20 mouse cellular contexts compared by ENCODE assay signal in genomic region chr13:31620937-31621336, GRCm38 (mm10). TPM values are rescaled to one million over a fixed set of nuclear protein-coding genes. Genes with fewer than 3 reads are reported as not detected.
DNase-seq lines count a peak whose midpoint lies in the region; ATAC-seq lines count a peak whose summit lies in the region.
"Had no signal": no experiment of that assay in that cellular context is flagged by ENCODE, and none has a peak within 500 bp of the region (broad histone marks: within the 10 kb centered on the region; RNA-seq: fewer than 3 reads in every experiment).

No protein-coding gene starts in this region.

- peaks cover 97% of the 10 kb centered on the region for H3K27me3 ChIP-seq in lung, embryonic 15.5 days
- peaks cover 98% of the 10 kb centered on the region for H3K27me3 ChIP-seq in embryonic facial prominence, embryonic 13.5 days
- H3K27me3 ChIP-seq in stomach, embryonic 15.5 days (replicated peaks), result peaks cover 76% of the 10 kb centered on the region

- peak overlapping the region; percentile 41; the same call in 1 of the 2 replicates for H3K4me3 ChIP-seq in lung, embryonic 15.5 days
- H3K4me3 ChIP-seq in embryonic facial prominence, embryonic 13.5 days, result no peak overlapping the region
- no peak overlapping the region for H3K4me3 ChIP-seq in stomach, embryonic 15.5 days (replicated peaks)
- H3K4me3 ChIP-seq: hindbrain, embryonic 13.5 days; neural tube, embryonic 12.5 days had no signal

- 0 out of 2 replicates have a peak overlapping the region, but pooled peaks have one; percentile 77 for H3K27ac ChIP-seq in lung, embryonic 15.5 days
- no peak overlapping the region for H3K27ac ChIP-seq in embryonic facial prominence, embryonic 13.5 days
- no peak overlapping the region for H3K27ac ChIP-seq in stomach, embryonic 15.5 days
- H3K27ac ChIP-seq: embryonic facial prominence, embryonic 15.5 days; forebrain, embryonic 10.5 days; hindbrain, embryonic 13.5 days; neural tube, embryonic 12.5 days had no signal

- WGBS in lung, embryonic 15.5 days, result 46% methylated on average over 4 of the region's 4 CpGs
- WGBS in embryonic facial prominence, embryonic 13.5 days, result 14% methylated on average over 4 of the region's 4 CpGs
- 45% methylated on average over 4 of the region's 4 CpGs for WGBS in stomach, embryonic 15.5 days

- ATAC-seq in lung, embryonic 15.5 days (ENCODE audit: borderline replicate concordance, extremely low read depth, low FRiP score, low TSS enrichment), result no peak
- ATAC-seq in embryonic facial prominence, embryonic 13.5 days (ENCODE audit: insufficient number of reproducible peaks, insufficient read depth, low FRiP score, low TSS enrichment, low read depth), result no peak
- ATAC-seq in stomach, embryonic 15.5 days (ENCODE audit: insufficient read depth, low FRiP score, low read depth), result no peak
- ATAC-seq: liver, postnatal 0 days; midbrain, embryonic 16.5 days had no signal

- H3K4me2 ChIP-seq in lung, embryonic 15.5 days, result peak overlapping the region; percentile 81
- H3K4me2 ChIP-seq in embryonic facial prominence, embryonic 13.5 days, result peak overlapping the region; percentile 59; the same call in 1 of the 2 replicates
- H3K4me2 ChIP-seq in stomach, embryonic 15.5 days, result peak overlapping the region; percentile 84

- no peak for DNase-seq in lung, postnatal 14 days
- peak; percentile 3 for DNase-seq in embryo, embryonic 9.5 days (ENCODE audit: extremely low spot score)
- DNase-seq in kidney, postnatal 36 days, result no peak
- no peak for DNase-seq in adrenal gland, postnatal 36 days
- DNase-seq: cerebellum, adult 9-10 months; kidney, adult 18-20 months; kidney, postnatal 10 days; liver; liver, postnatal 0 days; right cerebral cortex, postnatal 4 days; thymus, adult 2 months had no signal

- no peak overlapping the region for H3K9ac ChIP-seq in lung, embryonic 15.5 days
- H3K9ac ChIP-seq in embryonic facial prominence, embryonic 13.5 days, result no peak overlapping the region
- no peak overlapping the region for H3K9ac ChIP-seq in stomach, embryonic 15.5 days
- H3K9ac ChIP-seq: embryonic facial prominence, embryonic 15.5 days; hindbrain, embryonic 13.5 days; liver, postnatal 0 days; neural tube, embryonic 12.5 days had no signal

- H3K9me3 ChIP-seq in lung, embryonic 15.5 days, result no peaks in the 10 kb centered on the region
- H3K9me3 ChIP-seq in embryonic facial prominence, embryonic 13.5 days, result no peaks in the 10 kb centered on the region
- H3K9me3 ChIP-seq in stomach, embryonic 15.5 days, result no peaks in the 10 kb centered on the region
- H3K9me3 ChIP-seq: embryonic facial prominence, embryonic 15.5 days; forebrain, embryonic 10.5 days; hindbrain, embryonic 13.5 days; neural tube, embryonic 12.5 days had no signal

- peaks cover 38% of the 10 kb centered on the region for H3K4me1 ChIP-seq in lung, embryonic 15.5 days
- peaks cover 48% of the 10 kb centered on the region for H3K4me1 ChIP-seq in embryonic facial prominence, embryonic 13.5 days
- peaks cover 24% of the 10 kb centered on the region for H3K4me1 ChIP-seq in stomach, embryonic 15.5 days

- H3K36me3 ChIP-seq in lung, embryonic 15.5 days, result no peaks in the 10 kb centered on the region
- no peaks in the 10 kb centered on the region for H3K36me3 ChIP-seq in embryonic facial prominence, embryonic 13.5 days
- H3K36me3 ChIP-seq in stomach, embryonic 15.5 days, result no peaks in the 10 kb centered on the region
- H3K36me3 ChIP-seq: embryonic facial prominence, embryonic 15.5 days; forebrain, embryonic 10.5 days; hindbrain, embryonic 13.5 days; neural tube, embryonic 12.5 days had no signal

RNA-seq across cellular contexts. Expression of gene Foxf2, which starts 4.7 kb away (rescaled TPM):
- 29.5 and 30.4 TPM in 2 replicates for polyA plus RNA-seq in lung, embryonic 15.5 days (2015; fragmentation: Nextera tagmentation; extraction: Ambion mirVana)
- 3.9 and 7.5 TPM in 2 replicates for polyA plus RNA-seq in embryonic facial prominence, embryonic 13.5 days (2015; fragmentation: Nextera tagmentation; extraction: Ambion mirVana)
- 17.5 and 19.0 TPM in 2 replicates for polyA plus RNA-seq in stomach, embryonic 15.5 days (2015; fragmentation: Nextera tagmentation; extraction: Ambion mirVana)
- total RNA-seq in adrenal gland, postnatal 36 days (2021), result not detected
- total RNA-seq: megakaryocyte progenitor cell, adult 5-6 weeks had no signal
- polyA plus RNA-seq: liver, postnatal 0 days had no signal
